Mouse (Mus musculus) granulocyte monocyte progenitor cell, adult 5-6 weeks (primary cell): Measurements from ENCODE around the gene Fat2. TPM values are rescaled to one million over a fixed set of nuclear protein-coding genes. Genes with fewer than 3 reads are reported as not detected.

ENCODE experiments used
- ATAC-seq: replicated peaks from 2 replicates; pipeline ENCODE4 v1.8.0; 2016; ENCODE audit warnings: mild to moderate bottlenecking, moderate TSS enrichment, inconsistent platforms; ENCODE audit not compliant: poor library complexity, severe bottlenecking
- total RNA-seq, 2 experiments: library from RNA; stranded (forward) in 1 of 2; stranded (reverse) in 1 of 2; fragments of 200-712, 200-1000 nt in 1 of 2; fragments of >200 nt in 1 of 2; fragmentation: Nextera tagmentation in 1 of 2; gene quantifications; 2 replicates each; pipeline ENCODE4 v1.2.3; 2014 to 2017

Gene Fat2
- total RNA-seq, 2 experiments from 2014 or later = not detected

DNA sequence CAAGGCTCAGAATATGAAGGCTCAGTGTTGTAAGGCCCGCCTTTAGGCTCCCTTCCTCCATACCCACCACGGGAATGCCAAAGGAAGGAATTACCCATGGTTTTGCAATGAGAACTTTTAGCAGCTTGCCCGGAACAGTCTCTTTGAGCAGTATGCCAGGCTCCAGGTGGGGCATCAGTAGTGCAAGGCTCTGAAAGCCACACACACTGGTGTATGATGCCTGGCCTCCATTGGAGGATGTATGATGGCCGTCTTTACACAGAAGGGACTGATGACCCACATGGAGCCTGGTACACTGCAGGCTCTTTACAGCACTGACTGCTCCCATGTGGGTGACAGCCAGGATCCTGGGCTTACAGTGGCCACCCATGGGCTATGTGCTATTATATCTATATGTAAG is 75.3 kb downstream of the Fat2 start:
- ATAC-seq = no peak

GRCm38 (mm10) chr11:55253391-55253790 is 83.0 kb downstream of the Fat2 start:
- no peak for ATAC-seq

- ATAC-seq = peak; percentile 94
These were observed 85.8 kb downstream of the Fat2 start for GRCm38 (mm10) chr11:55250527-55250926.

- ATAC-seq = peak; percentile 87
These were observed 95.8 kb downstream of the Fat2 start for GRCm38 (mm10) chr11:55240556-55240955.

DNA sequence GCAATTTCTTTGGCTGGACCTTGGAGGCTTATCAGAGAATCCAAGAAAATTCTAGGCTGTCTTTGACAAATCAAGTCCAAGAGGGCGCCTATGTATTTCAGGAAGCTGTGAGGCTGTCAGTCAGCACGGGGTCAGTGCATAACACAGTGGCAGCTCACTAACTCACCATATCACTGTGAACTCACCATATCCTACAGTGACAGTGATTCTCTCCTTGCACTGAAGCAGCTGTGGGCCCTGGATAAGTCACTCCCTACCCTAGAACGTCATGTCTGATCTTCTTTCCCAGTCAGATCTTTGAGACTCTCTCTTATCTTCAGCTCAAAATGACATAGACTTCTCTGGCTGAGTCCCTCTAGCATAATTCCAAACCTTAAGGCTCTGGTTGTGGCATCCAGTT is 96.9 kb downstream of the Fat2 start:
- no peak for ATAC-seq

- no peak for ATAC-seq
These were observed 99.5 kb downstream of the Fat2 start for GRCm38 (mm10) chr11:55236815-55237214.

DNA sequence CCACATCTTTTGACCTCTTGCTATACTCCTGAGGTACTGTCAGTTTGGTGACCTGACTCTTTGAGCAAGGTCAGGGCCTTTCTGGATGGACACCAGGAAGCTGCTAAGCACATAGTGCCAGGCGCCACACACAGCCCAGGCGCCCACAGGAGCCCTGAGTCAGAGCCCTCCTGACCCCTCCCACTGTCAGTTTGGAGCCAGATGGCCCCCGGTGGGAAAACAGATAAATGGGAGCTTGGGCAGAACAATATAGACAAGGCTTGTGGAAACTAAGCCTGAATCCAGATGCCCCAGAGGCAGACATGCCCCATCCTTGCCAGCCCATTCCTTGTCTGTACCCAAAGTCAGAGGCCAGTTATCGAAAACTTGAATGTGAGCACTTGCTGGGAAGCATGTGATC is 101.6 kb downstream of the Fat2 start:
- ATAC-seq = no peak

GRCm38 (mm10) chr11:55234288-55234687 is 102.1 kb downstream of the Fat2 start:
- no peak for ATAC-seq

DNA sequence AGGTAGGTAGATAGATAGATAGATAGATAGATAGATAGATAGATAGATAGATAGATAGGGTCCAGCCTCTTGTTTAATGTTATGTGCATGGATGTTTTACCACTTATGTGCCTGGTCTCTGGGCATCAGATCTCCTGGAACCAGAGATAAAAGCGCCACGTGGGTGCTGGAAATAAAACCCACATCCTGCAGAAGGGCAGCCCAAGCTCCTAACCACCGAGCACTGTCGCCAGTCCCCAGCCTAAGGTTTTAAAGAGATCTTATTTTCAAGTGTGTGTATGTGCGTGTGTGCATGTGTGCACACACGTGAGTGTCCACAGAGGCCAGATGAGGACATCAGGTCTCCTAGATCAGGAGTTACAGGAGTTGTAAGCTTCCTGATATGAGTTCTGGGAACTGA is 105.3 kb downstream of the Fat2 start:
- ATAC-seq = no peak

- no peak for ATAC-seq
These were observed 115.1 kb downstream of the Fat2 start for GRCm38 (mm10) chr11:55221306-55221705.

DNA sequence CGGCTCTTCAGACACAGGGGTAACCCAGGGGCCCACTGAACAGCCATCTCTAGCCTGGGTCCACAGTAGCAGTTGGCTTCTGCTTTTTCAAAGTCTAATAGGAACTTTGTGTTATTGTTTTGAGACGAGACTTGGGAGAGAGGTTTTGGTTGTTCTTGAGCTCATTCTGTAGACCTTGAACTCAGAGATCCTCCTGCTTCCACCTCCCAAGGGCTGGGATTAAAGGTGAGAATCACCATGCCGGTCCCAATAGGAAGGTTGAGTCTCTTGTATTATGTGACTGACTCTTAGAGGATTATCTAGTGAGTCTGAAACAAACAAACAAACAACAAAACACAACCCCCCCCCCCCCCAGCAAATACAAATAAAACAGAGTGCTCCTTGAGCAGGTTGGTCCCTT is 117.9 kb downstream of the Fat2 start:
- ATAC-seq = no peak

- ATAC-seq = no peak
These were observed 118.5 kb downstream of the Fat2 start for GRCm38 (mm10) chr11:55217880-55218279.

- no peak for ATAC-seq
These were observed 118.9 kb downstream of the Fat2 start for GRCm38 (mm10) chr11:55217418-55217817.

- no peak for ATAC-seq
These were observed 119.5 kb downstream of the Fat2 start for GRCm38 (mm10) chr11:55216830-55217229.

GRCm38 (mm10) chr11:55216061-55216460 is 120.3 kb downstream of the Fat2 start:
- no peak for ATAC-seq

- ATAC-seq = peak; percentile 24; the same call in 1 of the 2 replicates
These were observed 121.4 kb downstream of the Fat2 start for GRCm38 (mm10) chr11:55214978-55215377.

GRCm38 (mm10) chr11:55214161-55214560 is 122.2 kb downstream of the Fat2 start:
- ATAC-seq = no peak

- no peak for ATAC-seq
These were observed 122.8 kb downstream of the Fat2 start for GRCm38 (mm10) chr11:55213518-55213917.

DNA sequence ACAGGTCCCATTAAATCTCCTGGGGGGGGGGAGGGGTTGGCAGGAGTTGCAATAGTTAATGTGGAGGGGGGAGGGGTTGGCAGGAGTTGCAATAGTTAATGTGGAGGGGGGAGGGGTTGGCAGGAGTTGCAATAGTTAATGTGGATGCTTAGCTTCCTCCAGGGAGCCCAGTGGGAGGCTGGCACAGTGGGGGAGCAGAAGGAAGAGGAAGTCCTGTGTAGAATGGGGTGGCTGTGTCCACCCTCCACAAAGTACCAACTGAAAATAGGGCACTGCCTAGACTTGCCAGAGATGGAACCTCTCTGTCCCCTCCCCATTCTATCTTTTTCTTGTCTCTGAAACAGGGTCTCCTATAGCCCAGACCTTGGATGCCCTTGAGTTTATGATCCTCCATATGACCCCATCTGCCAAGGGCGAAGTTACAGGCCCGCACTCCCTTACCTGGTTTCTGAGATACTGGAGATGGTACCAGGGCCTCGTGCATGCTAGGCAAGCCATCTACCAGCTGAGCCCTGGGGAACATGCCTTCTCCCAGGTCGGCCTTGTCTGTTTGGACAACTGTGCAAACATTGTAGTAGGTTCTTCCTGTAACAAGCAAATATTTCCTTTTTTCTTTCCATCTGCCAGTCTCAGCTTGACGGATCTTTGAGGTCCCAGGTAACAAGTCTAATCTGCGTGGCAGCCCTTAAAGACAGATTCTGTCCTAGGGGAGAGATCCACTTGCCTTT is 126.6 kb downstream of the Fat2 start:
- ATAC-seq = peak; percentile 78

GRCm38 (mm10) chr11:55209032-55209431 is 127.3 kb downstream of the Fat2 start:
- ATAC-seq = no peak

DNA sequence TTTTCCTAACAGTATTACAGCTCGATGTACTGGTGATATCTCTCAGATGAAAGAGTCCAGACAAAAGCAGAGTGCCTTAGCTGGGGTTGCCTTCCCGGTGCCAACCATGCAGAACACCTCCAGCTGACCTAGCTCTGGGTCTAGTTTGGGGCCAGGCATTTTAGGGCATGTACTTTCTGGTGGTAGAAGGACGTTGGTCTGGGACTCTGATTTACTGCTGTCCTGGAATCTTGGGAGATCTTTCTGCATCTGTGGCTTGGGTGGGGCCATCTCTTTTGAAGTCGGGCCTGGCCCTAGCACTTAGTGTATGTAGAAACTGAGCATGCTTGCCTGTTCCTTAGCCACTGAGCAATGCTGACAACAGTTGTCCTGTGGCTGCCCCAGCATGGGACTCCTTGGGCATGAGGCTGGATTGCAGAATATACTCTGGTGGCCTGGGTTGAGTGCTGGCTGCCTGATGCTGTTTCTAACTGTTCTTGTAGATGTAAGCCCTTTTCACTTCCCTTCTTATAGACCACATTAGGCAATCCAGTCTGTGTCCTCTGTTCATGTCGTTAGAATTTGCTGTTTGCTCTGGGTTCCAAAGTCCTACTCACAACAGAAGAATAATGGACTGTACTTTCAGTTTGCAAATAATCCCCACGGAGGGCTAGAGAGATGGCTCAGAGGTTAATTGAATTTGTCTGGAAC is 128.2 kb downstream of the Fat2 start:
- ATAC-seq = peak; percentile 77

DNA sequence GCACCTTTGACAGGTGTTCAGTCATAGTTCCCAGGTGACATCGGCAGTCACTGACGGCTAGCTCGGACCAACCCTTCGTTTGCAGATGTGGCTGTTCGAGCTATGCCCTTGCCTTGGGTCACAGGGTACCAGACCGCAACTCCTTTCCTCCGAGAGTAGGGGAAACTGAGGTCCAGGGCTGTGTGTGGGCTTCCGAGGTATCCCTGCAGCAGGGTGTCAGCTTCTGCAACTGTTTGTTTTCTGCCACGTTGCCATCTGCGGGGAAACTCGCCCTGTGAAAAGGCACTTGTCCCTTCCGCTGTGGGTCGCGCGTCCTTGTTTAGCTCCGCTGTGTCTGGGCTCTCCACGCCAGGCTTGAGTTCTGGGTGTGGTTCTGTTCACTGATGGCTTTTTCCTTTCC is 131.8 kb downstream of the Fat2 start:
- no peak for ATAC-seq
